Mouse (Mus musculus): ENCODE results near the gene Dazap1. TPM values are rescaled to one million over a fixed set of nuclear protein-coding genes. Genes with fewer than 3 reads are reported as not detected.

Gene Dazap1
- total and polyA plus RNA-seq, 2 experiments, result 38.0 to 43.5 TPM

DNA sequence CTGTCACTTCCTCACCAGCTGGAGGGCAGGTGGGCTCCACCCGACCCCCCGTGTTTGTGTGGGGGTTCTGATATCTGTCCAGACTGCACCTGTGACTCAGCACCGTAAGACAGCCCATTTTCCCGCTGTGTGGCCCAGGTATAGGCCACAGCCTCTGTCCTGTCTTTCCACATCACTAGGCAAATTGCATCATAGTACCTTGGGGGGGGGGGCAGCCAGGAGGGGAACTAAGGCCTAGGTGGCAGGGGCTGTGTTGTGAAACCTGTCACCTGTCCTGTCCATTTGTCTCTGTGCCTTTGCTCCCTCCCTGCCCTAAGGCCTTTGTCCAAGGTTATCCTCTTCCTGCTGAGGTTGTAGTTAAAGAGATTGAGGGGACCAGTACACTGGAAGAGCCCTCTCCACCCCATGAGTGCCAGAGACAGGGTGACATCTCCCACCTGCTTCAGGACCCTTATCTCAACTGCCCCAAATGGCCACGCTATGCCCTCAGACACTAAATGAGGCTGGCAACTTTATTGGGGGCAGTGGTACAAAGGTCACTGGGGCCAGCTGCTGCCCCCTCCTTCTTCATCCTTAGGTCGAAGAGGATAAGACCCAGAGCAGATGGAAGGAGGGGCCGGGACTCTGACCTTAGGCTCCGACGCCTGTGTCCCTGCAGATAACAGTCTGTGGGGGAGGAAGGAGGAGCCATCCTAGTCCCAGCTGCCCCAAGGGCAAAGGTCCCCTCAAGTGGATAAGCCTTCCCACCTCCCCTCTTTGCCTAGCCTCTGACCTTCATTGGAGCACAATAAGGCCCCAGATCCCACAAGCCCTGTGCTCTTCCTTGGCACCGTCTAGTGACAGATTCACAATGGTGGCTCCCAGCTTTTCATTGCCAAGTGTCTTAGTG is 70.6 kb downstream of the Dazap1 start:
- H3K27me3 ChIP-seq (ENCODE audit: control insufficient read depth, insufficient read depth, low read length), result no peaks in the 10 kb centered on the region
- 12% methylated on average over 10 of the region's 10 CpGs for WGBS
- peak overlapping the region; percentile 99 for H3K27ac ChIP-seq (replicated peaks; ENCODE audit: insufficient read depth, low read depth, low read length)
- peak; percentile 97 for DNase-seq (ENCODE audit: extremely low read depth, low read depth, low spot score)
- peak overlapping the region; percentile 88 for H3K4me3 ChIP-seq (ENCODE audit: insufficient read depth, low read depth, low read length)
- H3K36me3 ChIP-seq (ENCODE audit: control insufficient read depth, insufficient read depth, low read length), result peaks cover 19% of the 10 kb centered on the region; the same call in 1 of the 2 replicates
- TF ChIP-seq CTCF (IDR thresholded peaks at IDR 0.05; ENCODE audit: low read depth, low read length) (no peak), POLR2A (IDR thresholded peaks at IDR 0.05; ENCODE audit: extremely low read depth, insufficient read depth, low read length) (peak; percentile 42; the same call in 1 of the 2 replicates)
- H3K79me2 ChIP-seq (ENCODE audit: control insufficient read depth, insufficient read depth, low read length), result peaks cover 4% of the 10 kb centered on the region; the same call in 1 of the 2 replicates
- peaks cover 13% of the 10 kb centered on the region; the same call in 1 of the 2 replicates for H3K4me1 ChIP-seq (ENCODE audit: control insufficient read depth, insufficient read depth, low read length)
- peak overlapping the region; percentile 93 for H3K9ac ChIP-seq (ENCODE audit: low read depth, low read length)

DNA sequence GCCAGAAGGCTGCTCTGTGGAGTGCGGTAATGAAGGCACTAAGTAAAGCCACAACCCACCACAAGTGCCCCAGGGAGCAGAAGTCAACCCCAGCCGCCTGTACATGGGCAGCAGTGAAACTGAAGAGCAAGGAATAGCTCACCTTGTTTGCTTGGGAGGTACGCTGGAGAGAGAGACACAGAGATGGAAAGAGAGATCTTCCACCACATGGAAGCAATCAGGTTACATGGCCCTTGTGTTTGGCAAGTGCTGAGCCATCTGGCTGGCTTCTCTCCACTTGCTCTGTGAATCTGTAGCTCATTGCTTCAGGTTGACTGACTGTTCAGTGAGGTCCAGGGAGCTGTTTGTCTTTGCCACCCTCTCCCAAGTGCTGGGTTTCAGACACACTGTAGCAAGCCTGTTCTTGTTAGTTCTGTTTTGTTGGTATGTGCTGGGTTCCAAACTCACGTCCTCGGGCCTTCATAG is 71.3 kb downstream of the Dazap1 start:
- H3K9ac ChIP-seq (ENCODE audit: low read depth, low read length), result peak overlapping the region; percentile 75
- DNase-seq (ENCODE audit: extremely low read depth, low read depth, low spot score), result peak; percentile 89
- peaks cover 4% of the 10 kb centered on the region; the same call in 1 of the 2 replicates for H3K79me2 ChIP-seq (ENCODE audit: control insufficient read depth, insufficient read depth, low read length)
- WGBS, result 19% methylated on average over 5 of the region's 5 CpGs
- H3K27ac ChIP-seq (replicated peaks; ENCODE audit: insufficient read depth, low read depth, low read length), result peak overlapping the region; percentile 98
- no peaks in the 10 kb centered on the region for H3K27me3 ChIP-seq (ENCODE audit: control insufficient read depth, insufficient read depth, low read length)
- peaks cover 13% of the 10 kb centered on the region; the same call in 1 of the 2 replicates for H3K4me1 ChIP-seq (ENCODE audit: control insufficient read depth, insufficient read depth, low read length)
- H3K36me3 ChIP-seq (ENCODE audit: control insufficient read depth, insufficient read depth, low read length), result peaks cover 19% of the 10 kb centered on the region; the same call in 1 of the 2 replicates
- H3K4me3 ChIP-seq (ENCODE audit: insufficient read depth, low read depth, low read length), result peak overlapping the region; percentile 30
- TF ChIP-seq POLR2A (IDR thresholded peaks at IDR 0.05; ENCODE audit: extremely low read depth, insufficient read depth, low read length) (no peak), CTCF (IDR thresholded peaks at IDR 0.05; ENCODE audit: low read depth, low read length) (no peak)

DNA sequence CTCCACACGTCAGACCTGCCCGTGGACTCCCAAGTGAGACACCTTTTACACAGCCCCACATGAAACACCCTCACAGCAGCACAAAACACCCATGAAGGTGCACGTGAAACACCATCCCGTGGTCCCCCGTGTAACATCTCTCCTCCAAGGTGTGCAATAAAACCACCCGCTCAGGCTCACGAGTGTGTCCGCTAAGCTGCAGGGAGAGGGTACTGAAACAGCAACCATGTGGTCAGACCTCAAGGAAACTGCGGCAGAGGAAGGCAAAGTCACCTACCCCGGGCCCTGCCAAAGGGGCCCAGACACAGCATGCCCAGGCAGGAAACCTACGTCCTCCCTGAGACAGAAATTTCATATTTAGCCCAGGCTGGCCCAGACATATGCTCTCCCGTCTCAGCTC is 75.0 kb downstream of the Dazap1 start:
- Histone ChIP-seq H3K4me1 (ENCODE audit: control insufficient read depth, insufficient read depth, low read length) (peaks cover 8% of the 10 kb centered on the region; the same call in 1 of the 2 replicates), H3K27ac (replicated peaks; ENCODE audit: insufficient read depth, low read depth, low read length) (no peak overlapping the region), H3K4me3 (ENCODE audit: insufficient read depth, low read depth, low read length) (no peak overlapping the region), H3K79me2 (ENCODE audit: control insufficient read depth, insufficient read depth, low read length) (no peaks in the 10 kb centered on the region), H3K27me3 (ENCODE audit: control insufficient read depth, insufficient read depth, low read length) (no peaks in the 10 kb centered on the region), H3K9ac (ENCODE audit: low read depth, low read length) (no peak overlapping the region), H3K36me3 (ENCODE audit: control insufficient read depth, insufficient read depth, low read length) (peaks cover 19% of the 10 kb centered on the region; the same call in 1 of the 2 replicates)
- no peak for DNase-seq (ENCODE audit: extremely low read depth, low read depth, low spot score)
- TF ChIP-seq POLR2A (IDR thresholded peaks at IDR 0.05; ENCODE audit: extremely low read depth, insufficient read depth, low read length), result no peak
- WGBS, result 88% methylated on average over 12 of the region's 12 CpGs

Other genes starting within 250 kb of the Dazap1 start
- 4.5 and 4.6 TPM in 2 replicates for gene Arhgap45, start 244.8 kb upstream of the Dazap1 start, total RNA-seq (2014; rRNA removed)
- 7.7 and 10.9 TPM in 2 replicates for gene Arhgap45, start 244.8 kb upstream of the Dazap1 start, polyA plus RNA-seq (2012; rRNA removed)
- gene Polr2e, start 221.7 kb upstream of the Dazap1 start, total RNA-seq (2014; rRNA removed), result 26.4 and 39.1 TPM in 2 replicates
- gene Polr2e, start 221.7 kb upstream of the Dazap1 start, polyA plus RNA-seq (2012; rRNA removed), result 71.1 and 74.6 TPM in 2 replicates
- gene Gpx4, start 214.3 kb upstream of the Dazap1 start, total RNA-seq (2014; rRNA removed), result 712 and 752 TPM in 2 replicates
- 535 and 559 TPM in 2 replicates for gene Gpx4, start 214.3 kb upstream of the Dazap1 start, polyA plus RNA-seq (2012; rRNA removed)
- gene Sbno2, start 155.9 kb upstream of the Dazap1 start, total RNA-seq (2014; rRNA removed), result 8.9 and 11.8 TPM in 2 replicates
- gene Sbno2, start 155.9 kb upstream of the Dazap1 start, polyA plus RNA-seq (2012; rRNA removed), result 19.2 and 25.9 TPM in 2 replicates
- 71.5 and 75.0 TPM in 2 replicates for gene Stk11, start 145.7 kb upstream of the Dazap1 start, total RNA-seq (2014; rRNA removed)
- gene Stk11, start 145.7 kb upstream of the Dazap1 start, polyA plus RNA-seq (2012; rRNA removed), result 96.8 and 110 TPM in 2 replicates
- gene Atp5d, start 122.9 kb upstream of the Dazap1 start, total RNA-seq (2014; rRNA removed), result 144 and 218 TPM in 2 replicates
- gene Atp5d, start 122.9 kb upstream of the Dazap1 start, polyA plus RNA-seq (2012; rRNA removed), result 1,387 and 1,558 TPM in 2 replicates
- gene Cbarp, start 120.7 kb upstream of the Dazap1 start, total RNA-seq (2014; rRNA removed), result 0.47 and 0.55 TPM in 2 replicates
- 1.2 TPM in 2 replicates for gene Cbarp, start 120.7 kb upstream of the Dazap1 start, polyA plus RNA-seq (2012; rRNA removed)
- gene Midn, start 113.2 kb upstream of the Dazap1 start, total RNA-seq (2014; rRNA removed), result 6.9 and 11.6 TPM in 2 replicates
- gene Midn, start 113.2 kb upstream of the Dazap1 start, polyA plus RNA-seq (2012; rRNA removed), result 27.4 and 38.8 TPM in 2 replicates
- 19.5 and 25.9 TPM in 2 replicates for gene Cirbp, start 95.5 kb upstream of the Dazap1 start, total RNA-seq (2014; rRNA removed)
- gene Cirbp, start 95.5 kb upstream of the Dazap1 start, polyA plus RNA-seq (2012; rRNA removed), result 31.8 and 37.0 TPM in 2 replicates
- gene 1600002K03Rik, start 88.5 kb upstream of the Dazap1 start, total RNA-seq (2014; rRNA removed), result 5.1 and 7.7 TPM in 2 replicates
- gene 1600002K03Rik, start 88.5 kb upstream of the Dazap1 start, polyA plus RNA-seq (2012; rRNA removed), result 10.0 and 10.4 TPM in 2 replicates
- under 0.01 and 0.07 TPM in 2 replicates for gene Efna2, start 82.0 kb upstream of the Dazap1 start, total RNA-seq (2014; rRNA removed)
- 0.26 TPM in 2 replicates for gene Efna2, start 82.0 kb upstream of the Dazap1 start, polyA plus RNA-seq (2012; rRNA removed)
- gene Mum1, start 35.1 kb upstream of the Dazap1 start, total RNA-seq (2014; rRNA removed), result 7.1 and 8.7 TPM in 2 replicates
- gene Mum1, start 35.1 kb upstream of the Dazap1 start, polyA plus RNA-seq (2012; rRNA removed), result 8.4 and 10.1 TPM in 2 replicates
- 165 and 186 TPM in 2 replicates for gene Ndufs7, start 12.4 kb upstream of the Dazap1 start, total RNA-seq (2014; rRNA removed)
- gene Ndufs7, start 12.4 kb upstream of the Dazap1 start, polyA plus RNA-seq (2012; rRNA removed), result 551 and 560 TPM in 2 replicates
- gene Gamt, start 474 bp upstream of the Dazap1 start, total RNA-seq (2014; rRNA removed), result 241 and 277 TPM in 2 replicates
- 670 and 715 TPM in 2 replicates for gene Gamt, start 474 bp upstream of the Dazap1 start, polyA plus RNA-seq (2012; rRNA removed)
- gene Rps15, start 31.0 kb downstream of the Dazap1 start, total RNA-seq (2014; rRNA removed), result 510 and 571 TPM in 2 replicates
- gene Rps15, start 31.0 kb downstream of the Dazap1 start, polyA plus RNA-seq (2012; rRNA removed), result 686 and 1,012 TPM in 2 replicates
- gene Apc2, start 34.5 kb downstream of the Dazap1 start, total RNA-seq (2014; rRNA removed), result 0.09 and 0.20 TPM in 2 replicates
- 0.19 and 0.20 TPM in 2 replicates for gene Apc2, start 34.5 kb downstream of the Dazap1 start, polyA plus RNA-seq (2012; rRNA removed)
- 10.4 and 12.4 TPM in 2 replicates for gene 2310011J03Rik, start 59.1 kb downstream of the Dazap1 start, total RNA-seq (2014; rRNA removed)
- gene 2310011J03Rik, start 59.1 kb downstream of the Dazap1 start, polyA plus RNA-seq (2012; rRNA removed), result 25.4 and 25.5 TPM in 2 replicates
- 8.8 and 12.5 TPM in 2 replicates for gene Pcsk4, start 68.0 kb downstream of the Dazap1 start, total RNA-seq (2014; rRNA removed)
- gene Pcsk4, start 68.0 kb downstream of the Dazap1 start, polyA plus RNA-seq (2012; rRNA removed), result 19.2 and 21.8 TPM in 2 replicates
- gene Reep6, start 68.5 kb downstream of the Dazap1 start, total RNA-seq (2014; rRNA removed), result 112 and 185 TPM in 2 replicates
- 384 and 617 TPM in 2 replicates for gene Reep6, start 68.5 kb downstream of the Dazap1 start, polyA plus RNA-seq (2012; rRNA removed)
- 0.28 and 0.40 TPM in 2 replicates for gene Adamtsl5, start 86.9 kb downstream of the Dazap1 start, total RNA-seq (2014; rRNA removed)
- 1.4 and 1.6 TPM in 2 replicates for gene Adamtsl5, start 86.9 kb downstream of the Dazap1 start, polyA plus RNA-seq (2012; rRNA removed)
- gene Plk5, start 95.0 kb downstream of the Dazap1 start, total RNA-seq (2014; rRNA removed), result 0.60 and 1.4 TPM in 2 replicates
- gene Plk5, start 95.0 kb downstream of the Dazap1 start, polyA plus RNA-seq (2012; rRNA removed), result 3.5 and 6.6 TPM in 2 replicates
- 1.0 and 2.6 TPM in 2 replicates for gene Mex3d, start 126.2 kb downstream of the Dazap1 start, total RNA-seq (2014; rRNA removed)
- 2.1 and 2.4 TPM in 2 replicates for gene Mex3d, start 126.2 kb downstream of the Dazap1 start, polyA plus RNA-seq (2012; rRNA removed)
- 21.1 and 32.8 TPM in 2 replicates for gene Mbd3, start 138.1 kb downstream of the Dazap1 start, total RNA-seq (2014; rRNA removed)
- gene Mbd3, start 138.1 kb downstream of the Dazap1 start, polyA plus RNA-seq (2012; rRNA removed), result 73.5 and 76.7 TPM in 2 replicates
- gene Uqcr11, start 145.3 kb downstream of the Dazap1 start, total RNA-seq (2014; rRNA removed), result 1,362 and 1,401 TPM in 2 replicates
- gene Uqcr11, start 145.3 kb downstream of the Dazap1 start, polyA plus RNA-seq (2012; rRNA removed), result 2,210 and 2,521 TPM in 2 replicates
- 6.4 and 9.9 TPM in 2 replicates for gene Tcf3, start 172.2 kb downstream of the Dazap1 start, total RNA-seq (2014; rRNA removed)
- gene Tcf3, start 172.2 kb downstream of the Dazap1 start, polyA plus RNA-seq (2012; rRNA removed), result 19.6 and 20.2 TPM in 2 replicates
- not detected in 2 replicates for gene Onecut3, start 233.3 kb downstream of the Dazap1 start, total RNA-seq (2014; rRNA removed)
- gene Onecut3, start 233.3 kb downstream of the Dazap1 start, polyA plus RNA-seq (2012; rRNA removed), result not detected in 2 replicates

All from liver, adult 2 months (tissue).